In the genomic region with DNA sequence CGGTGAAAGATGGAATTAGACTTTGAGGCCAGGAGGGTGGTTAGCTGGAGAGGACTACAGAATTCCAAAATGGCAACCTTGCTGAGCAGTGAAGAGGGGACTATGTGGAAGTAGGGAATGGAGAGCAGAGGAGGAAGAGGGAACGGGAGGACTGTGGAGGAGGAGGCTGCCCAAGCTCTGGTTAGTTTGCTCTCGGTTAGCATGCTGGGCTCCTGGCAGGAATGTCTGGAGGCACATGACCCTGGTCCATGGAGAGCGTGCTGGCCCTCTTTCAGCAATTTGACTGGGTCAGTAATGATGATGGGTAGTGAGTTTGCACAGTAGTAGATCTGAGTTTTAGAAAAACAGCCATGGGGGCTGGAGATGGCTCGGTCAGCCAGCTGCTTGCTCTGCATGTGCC, we compare ENCODE assay signal across 17 mouse cellular contexts.
"Had no signal": no experiment of that assay in that cellular context is flagged by ENCODE, and none has a peak within 500 bp of the region (broad histone marks: within the 10 kb centered on the region; RNA-seq: fewer than 3 reads in every experiment).

No protein-coding gene starts in this region.

- DNase-seq: liver; liver, embryonic 13.5 days; liver, postnatal 0 days; lung, postnatal 14 days; retina, postnatal 1 day; right cerebral cortex, postnatal 4 days; spleen, adult 18-20 months; thymus, adult 18-20 months; thymus, postnatal 14 days had no signal

- H3K27ac ChIP-seq: limb, embryonic 12.5 days; liver, embryonic 13.5 days; lung, embryonic 15.5 days; macrophage; neural tube, embryonic 13.5 days had no signal

- H3K4me1 ChIP-seq: lung, embryonic 15.5 days had no signal

- H3K4me2 ChIP-seq: limb, embryonic 12.5 days; liver, embryonic 13.5 days; lung, embryonic 15.5 days; midbrain, embryonic 11.5 days; neural tube, embryonic 13.5 days had no signal

- H3K4me3 ChIP-seq: limb, embryonic 12.5 days; liver, embryonic 13.5 days; lung, embryonic 15.5 days; megakaryocyte, embryonic 14.5 days; neural tube, embryonic 13.5 days had no signal

- H3K9me3 ChIP-seq: limb, embryonic 12.5 days; liver, embryonic 13.5 days; lung, embryonic 15.5 days; megakaryocyte, embryonic 14.5 days; neural tube, embryonic 13.5 days had no signal

- ATAC-seq: intestine, embryonic 16.5 days; liver, postnatal 0 days; midbrain, embryonic 16.5 days had no signal

- H3K27me3 ChIP-seq: limb, embryonic 12.5 days; liver, embryonic 13.5 days; lung, embryonic 15.5 days; megakaryocyte, embryonic 14.5 days; neural tube, embryonic 13.5 days had no signal

- H3K9ac ChIP-seq: limb, embryonic 12.5 days; liver, embryonic 13.5 days; liver, postnatal 0 days; lung, embryonic 15.5 days; neural tube, embryonic 13.5 days had no signal
